Mouse (Mus musculus) lung, postnatal 4 days (tissue): Measurements from ENCODE around the gene 9130230L23Rik.

Source experiments
- DNase-seq, 2 experiments: peaks; one replicate each; pipeline ENCODE4 v3.0.0; 2021

Gene 9130230L23Rik

DNA sequence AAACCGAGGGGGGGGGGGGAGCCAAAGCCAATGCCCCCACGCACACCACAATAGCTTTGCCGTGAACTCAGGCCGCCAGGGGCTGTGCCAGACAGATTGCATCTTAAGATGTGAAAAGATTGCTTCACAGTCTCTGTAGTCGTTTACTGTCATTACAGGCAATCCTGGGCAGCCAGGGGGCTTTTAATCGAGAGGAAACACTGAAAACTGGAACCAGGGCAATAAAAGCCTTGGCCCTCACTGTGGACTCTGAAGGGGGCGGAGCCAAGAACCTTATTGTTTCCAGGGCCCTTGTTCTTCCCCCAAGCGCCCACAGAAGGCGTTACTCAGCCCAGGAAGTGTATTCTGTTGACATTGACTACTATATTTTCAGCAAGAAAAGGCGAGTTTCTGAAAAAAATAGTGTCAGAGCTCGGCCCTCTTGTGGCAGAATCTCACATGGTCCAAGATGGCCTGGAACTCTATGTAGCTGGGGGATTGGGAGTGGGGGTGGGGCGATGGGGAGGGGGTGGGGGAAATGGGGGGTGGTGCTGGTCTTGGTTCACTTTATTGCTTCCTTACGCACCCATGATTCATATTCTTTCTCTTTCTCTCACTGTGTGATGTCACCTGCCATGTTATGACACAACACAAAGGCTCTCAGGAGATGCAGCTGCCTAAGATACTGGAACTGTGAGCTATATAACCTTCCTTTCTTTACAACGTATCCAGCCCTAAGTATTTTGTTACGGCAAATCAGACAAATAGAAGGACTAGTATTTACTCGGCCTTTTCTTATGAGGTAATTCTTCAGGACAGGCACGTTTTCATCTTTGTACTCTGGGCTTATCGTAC is 53.2 kb downstream of the 9130230L23Rik start:
- peak in 1 of 2 experiments; percentile 43 for DNase-seq

DNA sequence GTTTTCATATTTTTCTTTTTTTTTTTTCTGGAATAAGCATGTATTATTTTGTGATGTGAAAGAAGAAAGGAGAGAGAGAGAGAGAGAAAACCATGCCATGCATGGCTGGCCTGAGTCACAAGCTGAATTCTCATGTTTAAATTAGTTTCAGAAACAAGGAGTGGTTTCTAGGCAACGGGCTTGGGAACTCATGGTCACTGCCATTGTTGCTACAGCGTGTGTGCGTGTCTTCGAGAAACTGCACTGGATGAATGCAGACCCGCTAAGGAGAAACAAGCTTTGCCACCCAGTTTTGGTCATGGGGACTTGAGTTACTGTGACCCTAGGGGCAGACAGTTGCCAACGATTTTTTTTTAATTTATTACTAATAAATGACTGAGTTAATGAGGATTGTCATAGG is 53.8 kb downstream of the 9130230L23Rik start:
- no peak for DNase-seq

DNA sequence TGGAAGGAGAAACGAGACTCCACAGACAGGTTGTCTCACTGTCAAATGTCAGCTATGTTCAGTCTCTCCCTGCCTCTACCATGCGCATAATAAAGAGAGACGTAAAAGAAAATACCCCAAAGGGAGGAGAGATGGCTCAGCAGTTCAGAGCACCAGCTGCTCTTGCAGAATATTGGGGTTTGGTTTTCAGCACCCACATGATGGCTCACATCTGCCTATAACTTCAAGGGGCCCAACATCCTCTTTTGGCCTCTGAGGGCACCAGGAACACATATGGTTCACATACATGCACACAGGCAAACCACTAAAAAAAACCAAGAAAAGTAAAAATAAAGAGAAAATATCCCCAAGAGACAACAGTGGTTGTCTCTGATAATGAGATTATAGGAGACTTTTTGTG is 54.3 kb downstream of the 9130230L23Rik start:
- no peak for DNase-seq

DNA sequence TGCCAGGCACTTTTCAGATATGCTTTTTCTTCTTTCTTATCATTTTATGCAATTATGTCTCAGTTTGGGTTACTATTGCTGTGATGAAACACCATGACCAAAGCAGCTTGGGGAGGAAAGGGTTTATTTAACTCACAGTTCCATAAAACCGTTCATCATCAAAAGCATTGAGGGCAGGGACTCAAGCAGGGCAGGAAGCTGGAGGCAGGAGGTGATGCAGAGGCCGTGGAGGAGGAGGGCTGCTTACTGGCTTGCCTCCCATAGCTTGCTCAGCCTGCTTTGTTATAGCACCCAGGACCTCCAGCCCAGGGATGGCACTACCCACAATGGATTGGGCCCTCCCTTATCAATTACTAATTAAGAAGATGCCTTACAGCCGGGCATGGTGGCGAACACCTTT is 62.9 kb downstream of the 9130230L23Rik start:
- DNase-seq = no peak

- peak; percentile 79 to 89 for DNase-seq
These were observed 65.9 kb downstream of the 9130230L23Rik start for GRCm38 (mm10) chr5:65937998-65938715.

GRCm38 (mm10) chr5:65937011-65937726 is 66.9 kb downstream of the 9130230L23Rik start:
- no peak for DNase-seq

DNA sequence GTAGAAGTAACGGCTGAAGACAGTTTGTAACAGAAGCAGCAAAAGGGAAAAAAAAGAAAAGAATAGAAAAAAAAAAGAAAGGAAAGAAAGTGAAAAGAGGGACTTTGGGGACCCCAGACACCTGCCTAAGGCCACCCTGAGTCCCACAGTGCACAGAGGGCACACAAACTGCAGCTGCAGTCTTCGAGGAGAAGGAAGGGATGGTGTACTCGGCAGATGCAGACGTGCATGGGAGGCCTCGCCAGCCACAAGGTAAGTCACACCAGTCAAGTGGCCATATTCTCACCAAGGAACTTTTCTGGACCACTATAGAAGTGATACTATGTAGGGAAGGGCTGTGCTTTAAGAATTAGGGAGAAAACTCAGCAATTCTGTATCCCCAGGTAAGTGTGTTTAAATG is 69.3 kb downstream of the 9130230L23Rik start, which contains the start of gene Chrna9:
Gene Chrna9 (plus strand): TSS at position 139 of the 400 bp plus-strand sequence.
- DNase-seq = no peak

GRCm38 (mm10) chr5:65933764-65934163 is 70.3 kb downstream of the 9130230L23Rik start:
- DNase-seq = no peak

DNA sequence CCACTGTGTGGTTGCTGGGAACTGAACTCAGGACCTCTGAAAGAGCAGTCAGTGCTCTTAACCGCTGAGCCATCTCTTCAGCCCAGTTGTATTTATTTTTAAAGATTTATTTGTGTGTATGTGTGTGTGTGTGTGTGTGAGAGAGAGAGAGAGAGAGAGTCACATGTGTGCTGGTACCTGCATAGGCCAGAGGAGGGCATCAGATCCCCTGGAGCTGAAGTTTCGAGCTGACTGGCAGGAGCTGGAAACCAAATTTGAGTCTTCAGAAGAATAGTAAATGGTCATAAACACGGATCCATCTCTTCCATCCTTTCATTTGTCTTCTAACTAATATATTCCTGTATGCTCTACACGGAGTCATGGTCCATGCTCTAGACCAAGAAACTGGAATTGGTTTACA is 70.8 kb downstream of the 9130230L23Rik start:
- DNase-seq = no peak

DNA sequence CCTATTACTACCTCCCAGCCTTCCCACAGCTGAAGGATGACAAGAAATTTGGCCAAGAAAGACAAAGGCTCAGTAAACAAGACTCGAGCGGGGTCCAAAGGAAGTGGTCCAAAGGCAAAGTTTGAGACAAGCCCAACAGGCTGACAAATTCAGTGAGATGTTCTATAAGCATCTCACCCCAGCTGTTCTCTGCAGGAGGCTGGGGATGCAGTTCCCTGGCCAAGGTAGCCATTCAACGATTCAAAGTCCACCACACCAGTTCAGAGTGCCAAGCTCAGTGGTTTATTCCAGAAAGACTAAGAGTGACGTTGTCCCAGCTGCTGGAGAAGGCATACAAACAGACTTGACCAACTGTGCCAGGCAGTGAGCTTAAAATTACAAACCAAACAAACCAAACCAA is 73.9 kb downstream of the 9130230L23Rik start:
- DNase-seq = no peak
